In genomic region chr17:64617838-64618237, GRCm38 (mm10) we compare ENCODE assay signal across 8 mouse cellular contexts. TPM values are rescaled to one million over a fixed set of nuclear protein-coding genes. Genes with fewer than 3 reads are reported as not detected.
DNase-seq lines count a peak whose midpoint lies in the region; ATAC-seq and TF ChIP-seq lines count a peak whose summit lies in the region.
"Had no signal": no experiment of that assay in that cellular context is flagged by ENCODE, and none has a peak within 500 bp of the region (broad histone marks: within the 10 kb centered on the region; RNA-seq: fewer than 3 reads in every experiment).

No protein-coding gene starts in this region.

- WGBS in heart, postnatal 0 days: 20% methylated on average over 4 of the region's 4 CpGs
- 62% methylated on average over 4 of the region's 4 CpGs for WGBS in liver, embryonic 12.5 days (ENCODE audit: insufficient replicate concordance)
- WGBS in small intestine, adult 2 months: 9% methylated on average over 4 of the region's 4 CpGs
- WGBS in hindbrain, embryonic 16.5 days: 85% methylated on average over 4 of the region's 4 CpGs

- no peaks in the 10 kb centered on the region for H3K36me3 ChIP-seq in heart, postnatal 0 days (replicated peaks; ENCODE audit: control insufficient read depth, insufficient read depth, low read length)
- peaks cover 3% of the 10 kb centered on the region; the same call in 1 of the 2 replicates for H3K36me3 ChIP-seq in liver, embryonic 12.5 days
- H3K36me3 ChIP-seq in small intestine, adult 2 months (ENCODE audit: control insufficient read depth, insufficient read depth, low read length): no peaks in the 10 kb centered on the region
- H3K36me3 ChIP-seq in hindbrain, embryonic 16.5 days (ENCODE audit: control insufficient read depth, insufficient read depth, low read length): no peaks in the 10 kb centered on the region

- TF ChIP-seq EP300 in heart, postnatal 0 days (IDR thresholded peaks at IDR 0.05; ENCODE audit: low read depth): no peak

- DNase-seq in adrenal gland, postnatal 14 days: peak; percentile 87
- peak; percentile 84 for DNase-seq in heart, postnatal 0 days (ENCODE audit: low spot score)
- no peak for DNase-seq in gastrocnemius, postnatal 4 days (ENCODE audit: low spot score in 2 of 2)
- no peak for DNase-seq in gastrocnemius, postnatal 14 days

- intact Hi-C loops in gastrocnemius, postnatal 14 days (cut with DNase I; ENCODE audit: low total_unique reads): no loop called here

- TF ChIP-seq POLR2A in small intestine, adult 2 months (IDR thresholded peaks at IDR 0.05; ENCODE audit: low read depth, low read length): no peak

- TF ChIP-seq CTCF in heart, postnatal 0 days (IDR thresholded peaks at IDR 0.05; ENCODE audit: low read depth): no peak
- no peak for TF ChIP-seq CTCF in small intestine, adult 2 months (IDR thresholded peaks at IDR 0.05; ENCODE audit: extremely low read depth, insufficient read length, insufficient replicate concordance, low read depth, low read length)

- no peak overlapping the region for H3K4me2 ChIP-seq in heart, postnatal 0 days (ENCODE audit: low read depth, low read length)
- H3K4me2 ChIP-seq in liver, embryonic 12.5 days: no peak overlapping the region
- H3K4me2 ChIP-seq in hindbrain, embryonic 16.5 days (ENCODE audit: low read length): no peak overlapping the region
- H3K4me2 ChIP-seq: limb, embryonic 12.5 days had no signal

- peak; percentile 80 for ATAC-seq in heart, postnatal 0 days (ENCODE audit: insufficient read depth, low read depth)
- peak; percentile 31 for ATAC-seq in liver, embryonic 12.5 days
- no peak for ATAC-seq in hindbrain, embryonic 16.5 days

- no peaks in the 10 kb centered on the region for H3K9me3 ChIP-seq in heart, postnatal 0 days (replicated peaks; ENCODE audit: control insufficient read depth, low read length)
- no peaks in the 10 kb centered on the region for H3K9me3 ChIP-seq in liver, embryonic 12.5 days (replicated peaks)
- H3K9me3 ChIP-seq in hindbrain, embryonic 16.5 days (ENCODE audit: control insufficient read depth, low read length): no peaks in the 10 kb centered on the region
- H3K9me3 ChIP-seq: limb, embryonic 12.5 days had no signal

- H3K27me3 ChIP-seq in heart, postnatal 0 days (ENCODE audit: control insufficient read depth, insufficient read depth, low read length): no peaks in the 10 kb centered on the region
- H3K27me3 ChIP-seq in liver, embryonic 12.5 days (replicated peaks): no peaks in the 10 kb centered on the region
- no peaks in the 10 kb centered on the region for H3K27me3 ChIP-seq in small intestine, adult 2 months (ENCODE audit: control insufficient read depth, insufficient read depth, low read length)
- no peaks in the 10 kb centered on the region for H3K27me3 ChIP-seq in hindbrain, embryonic 16.5 days (replicated peaks; ENCODE audit: control insufficient read depth, insufficient read depth, low read length)
- H3K27me3 ChIP-seq: limb, embryonic 12.5 days had no signal

- no peak overlapping the region for H3K9ac ChIP-seq in heart, postnatal 0 days (replicated peaks; ENCODE audit: low read depth, low read length)
- H3K9ac ChIP-seq in liver, embryonic 12.5 days: no peak overlapping the region
- no peak overlapping the region for H3K9ac ChIP-seq in hindbrain, embryonic 16.5 days (ENCODE audit: low read depth, low read length)
- H3K9ac ChIP-seq: limb, embryonic 12.5 days had no signal

- peaks cover 52% of the 10 kb centered on the region for H3K4me1 ChIP-seq in heart, postnatal 0 days (ENCODE audit: control insufficient read depth, insufficient read depth)
- H3K4me1 ChIP-seq in liver, embryonic 12.5 days: peaks cover 39% of the 10 kb centered on the region
- H3K4me1 ChIP-seq in small intestine, adult 2 months (ENCODE audit: control insufficient read depth, insufficient read depth, insufficient read length, low read length): peaks cover 26% of the 10 kb centered on the region
- peaks cover 6% of the 10 kb centered on the region; the same call in 1 of the 2 replicates for H3K4me1 ChIP-seq in hindbrain, embryonic 16.5 days (ENCODE audit: control insufficient read depth, insufficient read depth, low read depth, low read length)

- no peak overlapping the region for H3K4me3 ChIP-seq in heart, postnatal 0 days (ENCODE audit: low read depth, low read length)
- H3K4me3 ChIP-seq in liver, embryonic 12.5 days: no peak overlapping the region
- H3K4me3 ChIP-seq in small intestine, adult 2 months (ENCODE audit: low read depth, low read length): no peak overlapping the region
- no peak overlapping the region for H3K4me3 ChIP-seq in hindbrain, embryonic 16.5 days (ENCODE audit: low read length)
- H3K4me3 ChIP-seq: limb, embryonic 12.5 days had no signal

- peak overlapping the region; percentile 50; the same call in 1 of the 2 replicates for H3K27ac ChIP-seq in heart, postnatal 0 days (ENCODE audit: low read depth)
- peak overlapping the region; percentile 4 for H3K27ac ChIP-seq in liver, embryonic 12.5 days
- H3K27ac ChIP-seq in small intestine, adult 2 months (ENCODE audit: insufficient read depth, low read depth, low read length): peak overlapping the region; percentile 34; the same call in 1 of the 2 replicates
- no peak overlapping the region for H3K27ac ChIP-seq in hindbrain, embryonic 16.5 days (ENCODE audit: low read depth, low read length)
- H3K27ac ChIP-seq: limb, embryonic 12.5 days had no signal

RNA-seq across cellular contexts. Expression of gene Man2a1, which starts 17.3 kb away (rescaled TPM):
- 150 and 156 TPM in 2 replicates for total RNA-seq in adrenal gland, postnatal 14 days (2021)
- 14.4 and 24.0 TPM in 2 replicates for total RNA-seq in heart, postnatal 0 days (2014; rRNA removed; ENCODE audit: low replicate concordance)
- 2.7 and 3.2 TPM in 2 replicates for polyA plus RNA-seq in heart, postnatal 0 days (2015; fragmentation: Nextera tagmentation; extraction: Ambion mirVana)
- polyA plus RNA-seq in liver, embryonic 12.5 days (2016; fragmentation: Nextera tagmentation; extraction: Ambion mirVana): 5.9 and 7.3 TPM in 2 replicates
- 4.8 and 6.7 TPM in 2 replicates for polyA plus RNA-seq in small intestine, adult 2 months (2012; rRNA removed)
- 10 to 100 TPM; 63.6 TPM for total RNA-seq in gastrocnemius, postnatal 4 days (2021)
- 10 to 100 TPM; 17.2 to 20.3 TPM for total RNA-seq in gastrocnemius, postnatal 14 days (2021)
- polyA plus RNA-seq in hindbrain, embryonic 16.5 days (2015; fragmentation: Nextera tagmentation; extraction: Ambion mirVana): 4.1 and 5.3 TPM in 2 replicates

Comparison
In these comparisons a context has a peak if more than half of its experiments do, and no peak if none do; other contexts are left out.
1. DNase-seq: peak in adrenal gland, postnatal 14 days (single experiment) and heart, postnatal 0 days (single experiment); none in gastrocnemius, postnatal 4 days (0 of 2) and gastrocnemius, postnatal 14 days (single experiment).